Mouse (Mus musculus) liver, embryonic 12.5 days (tissue): ENCODE measurements around the gene Rps27a. TPM values are rescaled to one million over a fixed set of nuclear protein-coding genes. Genes with fewer than 3 reads are reported as not detected.

ENCODE experiments used
- ATAC-seq: fragments of 200-750 bp; cut with Nextera tagmentation; 2 replicates; pipeline ENCODE4 v1.8.0; 2017; ENCODE audit warnings: moderate number of reproducible peaks, mild to moderate bottlenecking, moderate library complexity
- H3K27ac ChIP-seq: fragments of 300-500 bp; sonication (generic); 2 replicates; pipeline ENCODE4 v1.5.1; 2016; ENCODE audit warnings: mild to moderate bottlenecking
- H3K27me3 ChIP-seq: fragments of 300-500 bp; sonication (generic); replicated peaks from 2 replicates; pipeline ENCODE4 v1.6.1; 2016; ENCODE audit warnings: mild to moderate bottlenecking, moderate library complexity
- H3K36me3 ChIP-seq: fragments of 300-500 bp; sonication (generic); 2 replicates; pipeline ENCODE4 v1.6.1; 2016; ENCODE audit warnings: mild to moderate bottlenecking, moderate library complexity
- H3K4me1 ChIP-seq: fragments of 300-500 bp; sonication (generic); 2 replicates; pipeline ENCODE4 v1.6.1; 2016
- H3K4me2 ChIP-seq: fragments of 300-500 bp; sonication (generic); 2 replicates; pipeline ENCODE4 v1.6.1; 2016; ENCODE audit warnings: mild to moderate bottlenecking, moderate library complexity
- H3K4me3 ChIP-seq: fragments of 300-500 bp; sonication (generic); 2 replicates; pipeline ENCODE4 v1.5.1; 2016; ENCODE audit warnings: mild to moderate bottlenecking, moderate library complexity
- H3K9ac ChIP-seq: fragments of 300-500 bp; sonication (generic); 2 replicates; pipeline ENCODE4 v1.6.1; 2016; ENCODE audit warnings: mild to moderate bottlenecking, moderate library complexity
- H3K9me3 ChIP-seq: fragments of 300-500 bp; sonication (generic); replicated peaks from 2 replicates; pipeline ENCODE4 v1.6.1; 2016; ENCODE audit warnings: mild to moderate bottlenecking, moderate library complexity
- WGBS: fragments of 180-500 bp; shearing (Covaris S2); methylation state at CpG from one replicate; pipeline ENCODE4 v1.1.7; 2016; ENCODE audit not compliant: insufficient replicate concordance; 5-methylcytosine and 5-hydroxymethylcytosine counted together
- polyA plus RNA-seq: library from polyadenylated mRNA; unstranded; fragments of >200 nt; fragmentation: Nextera tagmentation; extraction: Ambion mirVana; gene quantifications from 2 replicates; pipeline ENCODE4 v1.2.1, GENCODE M21; 2016

Rps27a gene
- polyA plus RNA-seq, 1 experiment from 2014 or later = 1,054 TPM

DNA sequence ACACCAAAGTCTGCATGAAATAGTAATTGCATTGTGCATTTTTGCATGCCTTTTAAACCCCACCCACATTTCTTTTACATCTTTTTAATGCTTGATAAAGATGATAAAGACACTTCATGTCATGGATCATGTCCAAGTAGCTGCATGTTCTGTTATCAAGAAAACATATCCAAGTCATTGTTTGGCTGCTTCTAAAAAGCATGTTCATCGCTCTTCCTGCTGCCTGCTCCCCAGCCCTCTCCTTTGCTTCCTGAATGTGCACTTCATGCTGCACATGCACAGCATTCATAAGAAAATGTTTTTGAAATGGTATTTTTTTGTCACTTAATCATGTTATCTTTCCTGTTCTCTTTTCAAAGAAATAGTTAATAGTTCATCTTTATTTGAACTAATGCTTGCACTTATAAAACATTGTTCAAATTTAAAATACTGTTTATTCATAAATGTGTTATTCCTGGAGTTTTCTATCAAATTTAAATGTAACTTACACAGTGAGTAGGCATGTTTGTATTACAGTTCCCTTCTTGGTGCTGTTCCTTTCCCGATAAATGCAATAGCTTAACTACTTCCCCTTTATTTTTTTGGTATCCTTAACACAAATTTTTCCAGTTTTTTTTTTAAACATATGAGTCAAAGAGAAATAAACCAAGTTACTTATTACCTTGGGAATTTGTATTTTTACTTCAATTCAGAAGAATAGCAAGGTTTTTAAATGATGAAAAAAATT, 42.8 kb downstream of the Rps27a start:
- Histone ChIP-seq H3K27ac (peak overlapping the region; percentile 63), H3K9me3 (no peaks in the 10 kb centered on the region), H3K4me3 (no peak overlapping the region), H3K4me2 (peak overlapping the region; percentile 35), H3K9ac (no peak overlapping the region), H3K27me3 (no peaks in the 10 kb centered on the region), H3K4me1 (peaks cover 20% of the 10 kb centered on the region), H3K36me3 (peaks cover 10% of the 10 kb centered on the region)
- ATAC-seq = peak; percentile 54; the same call in 1 of the 2 replicates
- WGBS = 56% methylated on average over 2 of the region's 2 CpGs

DNA sequence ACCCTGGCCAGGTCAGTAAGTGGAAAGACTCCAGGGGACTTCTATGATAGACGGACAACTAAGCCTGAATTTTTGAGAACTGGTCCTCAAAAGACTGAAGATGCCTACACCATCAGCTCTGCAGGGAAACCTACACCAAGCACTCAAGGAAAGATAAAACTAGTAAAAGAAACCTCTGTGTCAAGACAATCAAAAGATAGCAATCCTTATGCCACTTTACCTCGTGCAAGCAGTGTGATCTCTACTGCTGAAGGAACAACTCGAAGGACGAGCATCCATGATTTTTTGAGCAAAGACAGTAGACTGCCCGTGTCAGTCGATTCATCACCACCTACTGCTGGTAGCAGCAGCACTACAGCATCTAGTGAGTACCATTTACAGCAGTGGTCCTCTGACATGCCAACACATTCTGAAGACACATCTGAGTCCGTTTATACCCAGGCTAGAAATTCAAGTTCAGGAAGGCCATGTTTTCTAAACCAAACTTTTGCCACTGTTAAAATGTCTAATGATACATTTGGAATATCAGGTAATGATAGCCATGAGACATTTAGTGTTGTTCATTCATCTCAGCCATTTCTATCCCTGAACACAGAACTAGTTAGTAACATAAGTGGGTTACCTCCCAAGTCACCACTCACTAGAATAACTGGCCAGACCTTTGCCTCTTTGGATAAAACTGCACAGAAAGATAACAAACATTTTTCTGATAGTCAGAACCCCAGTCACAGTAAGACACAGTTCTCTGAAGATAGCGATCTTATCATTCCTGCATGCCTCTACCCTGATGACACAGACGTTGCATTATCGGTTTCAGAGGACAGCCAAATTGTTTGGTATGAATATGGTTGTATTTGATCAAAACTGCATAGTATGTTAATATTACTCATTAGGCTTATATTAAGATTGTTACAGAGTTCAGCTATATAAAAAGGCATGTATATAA, 43.7 kb downstream of the Rps27a start:
- peaks cover 20% of the 10 kb centered on the region for H3K4me1 ChIP-seq
- peaks cover 12% of the 10 kb centered on the region for H3K36me3 ChIP-seq
- H3K4me3 ChIP-seq = no peak overlapping the region
- no peaks in the 10 kb centered on the region for H3K27me3 ChIP-seq
- no peak overlapping the region for H3K9ac ChIP-seq
- H3K9me3 ChIP-seq = no peaks in the 10 kb centered on the region
- WGBS = 54% methylated on average over 10 of the region's 10 CpGs
- H3K4me2 ChIP-seq = peak overlapping the region; percentile 35
- H3K27ac ChIP-seq = peak overlapping the region; percentile 69
- peak; percentile 94 for ATAC-seq

DNA sequence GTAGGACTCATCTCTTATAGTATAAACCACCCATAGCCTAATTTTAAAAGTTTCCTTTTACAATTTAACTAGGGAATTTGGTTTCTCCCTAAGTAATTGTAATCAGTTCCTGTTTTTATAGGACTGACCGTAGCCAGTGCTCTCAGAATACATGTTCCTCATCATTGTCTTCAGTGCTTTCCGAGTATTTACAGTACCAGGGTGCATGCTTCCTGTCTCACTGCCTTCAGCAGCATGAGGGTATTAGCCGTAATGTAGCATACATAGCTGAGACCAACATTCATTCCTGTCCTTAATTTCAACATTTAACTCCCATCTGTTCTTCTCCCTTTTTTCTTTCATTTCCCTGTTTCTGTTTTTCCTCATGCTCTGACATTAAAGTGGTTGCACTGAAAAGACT, 50.9 kb downstream of the Rps27a start:
- 71% methylated on average over 3 of the region's 3 CpGs for WGBS
- H3K27ac ChIP-seq = no peak overlapping the region
- 0 out of 2 replicates have a peak, but pooled peaks cover 3% of the 10 kb centered on the region for H3K4me1 ChIP-seq
- no peaks in the 10 kb centered on the region for H3K9me3 ChIP-seq
- no peak overlapping the region for H3K4me3 ChIP-seq
- peaks cover 12% of the 10 kb centered on the region for H3K36me3 ChIP-seq
- no peak overlapping the region for H3K9ac ChIP-seq
- no peak overlapping the region for H3K4me2 ChIP-seq
- no peaks in the 10 kb centered on the region for H3K27me3 ChIP-seq
- ATAC-seq = no peak

Other genes with a start within 250 kb of the Rps27a start
- 8.2 and 10.1 TPM in 2 replicates for gene Ccdc88a, start 174.5 kb downstream of the Rps27a start, polyA plus RNA-seq
- gene Prorsd1, start 33.1 kb downstream of the Rps27a start, polyA plus RNA-seq = 31.4 and 32.1 TPM in 2 replicates
- gene Mtif2, start 21.7 kb downstream of the Rps27a start, polyA plus RNA-seq = 36.2 and 37.0 TPM in 2 replicates
- 0.21 and 0.23 TPM in 2 replicates for gene Clhc1, start 159 bp downstream of the Rps27a start, polyA plus RNA-seq
- gene Rtn4, start 144.8 kb upstream of the Rps27a start, polyA plus RNA-seq = 24.6 and 24.9 TPM in 2 replicates